Mouse (Mus musculus): Measurements from ENCODE around the gene Fhl5.
"Not testable (repeated sequence)": the region's sequence is repeated elsewhere in the genome, so short reads cannot be mapped to it uniquely, and the experiment has no call there.

Fhl5 gene

DNA sequence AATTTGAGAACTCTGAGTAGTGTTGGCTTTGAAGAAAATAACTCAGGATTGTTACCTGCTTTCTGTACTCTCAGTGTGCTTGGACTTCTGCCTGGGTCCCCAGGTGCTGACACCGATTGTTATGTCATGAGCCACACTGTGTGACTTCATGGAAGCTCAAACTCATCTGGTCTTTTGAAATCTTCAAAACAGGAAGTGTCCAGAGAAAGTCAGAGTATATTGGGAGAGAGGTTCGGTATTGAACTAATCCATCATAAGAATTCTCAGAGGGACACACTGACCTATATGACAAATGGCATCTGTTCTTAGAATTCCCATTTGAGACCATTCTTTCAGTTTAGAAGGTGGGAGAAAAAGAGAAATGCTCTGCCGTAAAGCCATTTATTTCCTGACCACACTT, at the start of gene Fhl5:
Gene Fhl5, minus strand, starts transcription at position 101 of the 400 bp plus-strand sequence.
- no peak for DNase-seq (ENCODE audit: low spot score in 2 of 2)

- DNase-seq (ENCODE audit: low spot score in 2 of 2): not testable (repeated sequence)
These were observed 42.3 kb upstream of the Fhl5 start for GRCm38 (mm10) chr4:25285002-25285401.

DNA sequence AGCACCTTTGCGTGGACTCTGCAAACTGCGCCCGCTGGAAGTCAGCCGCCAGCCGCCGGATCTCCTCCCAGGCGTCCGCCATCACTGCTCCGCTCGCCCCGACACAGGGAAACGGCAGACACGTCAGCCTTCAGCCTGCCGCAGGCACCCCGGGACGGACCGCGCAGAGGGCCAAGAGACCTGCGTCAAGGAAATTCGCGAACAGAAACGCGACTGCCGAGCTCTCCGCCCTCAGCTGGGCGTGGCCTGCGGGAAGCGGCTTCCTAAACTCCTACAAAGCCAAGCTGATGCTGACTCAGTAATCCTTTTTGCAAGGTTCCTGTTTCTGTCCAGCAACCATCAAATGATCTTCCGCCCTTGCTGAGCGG, 39.0 kb upstream of the Fhl5 start, which contains the start of gene Ufl1:
Gene Ufl1, minus strand, starts transcription at position 151 of the 368 bp plus-strand sequence.
- DNase-seq (ENCODE audit: low spot score in 2 of 2): peak; percentile 97 to 98

- no peak for DNase-seq (ENCODE audit: low spot score in 2 of 2)
These were observed 38.4 kb upstream of the Fhl5 start for GRCm38 (mm10) chr4:25280938-25281670.

DNA sequence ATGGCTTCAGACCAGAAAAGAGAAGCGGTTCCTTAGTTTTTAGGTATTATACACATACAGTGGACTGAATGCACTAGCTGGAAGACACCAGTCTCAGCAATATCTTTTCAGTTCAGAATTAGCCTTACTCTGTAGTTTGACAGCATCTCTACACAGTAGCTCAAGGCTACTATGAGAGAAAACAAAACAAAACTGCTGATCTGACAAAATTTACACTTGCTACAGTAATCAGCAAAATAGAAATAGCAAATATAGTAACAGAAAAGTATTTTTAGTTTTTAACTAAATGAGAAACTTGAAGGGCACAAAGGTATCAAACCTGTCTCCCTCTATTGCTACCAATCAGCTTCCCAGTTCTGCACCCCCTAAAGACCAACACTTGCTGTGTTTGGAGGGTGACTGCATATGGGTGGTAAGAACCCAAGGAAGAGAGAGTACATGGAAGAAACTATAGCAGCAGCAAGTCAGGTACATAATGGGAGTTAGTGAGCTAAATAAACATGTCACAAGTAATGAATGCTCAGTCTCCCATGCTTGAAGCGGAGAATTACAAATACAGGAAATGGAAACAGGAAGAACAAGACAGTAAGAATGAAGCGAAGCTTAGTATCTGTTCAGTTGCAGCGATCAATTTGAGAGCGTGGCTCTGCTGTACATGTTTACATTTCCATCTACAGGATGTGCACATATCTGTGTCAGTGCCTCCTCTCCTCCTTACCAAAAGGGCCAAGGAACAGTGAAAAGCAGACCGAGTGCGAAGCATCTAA, 30.4 kb upstream of the Fhl5 start:
- DNase-seq (ENCODE audit: low spot score in 2 of 2): no peak

DNA sequence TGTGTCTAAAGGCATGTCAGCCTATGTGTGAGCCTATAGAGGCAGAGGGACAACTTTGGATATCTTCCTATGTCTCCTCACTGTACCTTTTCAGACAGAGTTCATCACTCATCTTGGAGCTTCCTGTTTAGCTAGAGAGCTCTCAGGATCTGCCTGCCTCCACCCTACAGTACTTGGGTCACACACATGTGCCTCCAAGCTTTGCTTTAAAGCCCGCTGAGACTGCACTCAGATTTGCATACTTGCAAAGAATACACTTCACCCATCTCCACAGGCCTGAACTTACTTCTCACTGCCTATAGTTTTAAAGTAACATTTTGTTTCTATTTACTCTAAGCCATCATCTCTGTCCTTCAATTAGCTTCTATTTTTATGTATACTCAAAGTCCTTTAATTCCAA, 29.2 kb upstream of the Fhl5 start:
- DNase-seq (ENCODE audit: low spot score in 2 of 2): no peak

DNA sequence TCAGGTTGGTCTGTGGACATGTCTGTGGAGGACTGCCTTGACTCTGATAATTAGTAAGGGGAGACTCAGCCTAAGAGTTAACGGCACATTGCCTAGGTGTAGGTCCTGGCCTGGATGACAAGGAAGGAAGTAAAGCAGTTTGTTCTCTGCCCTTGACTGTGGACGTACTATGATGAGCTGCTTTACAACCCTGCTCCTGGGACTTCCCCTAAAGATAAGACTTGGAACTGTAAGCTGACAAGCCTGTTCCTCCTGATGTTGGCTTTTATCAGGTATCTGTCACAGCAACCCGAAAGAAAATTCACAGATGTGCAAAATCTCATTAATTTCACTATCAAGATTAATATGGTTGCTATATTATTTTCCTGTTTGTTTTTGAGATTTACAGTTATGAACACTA, 24.5 kb upstream of the Fhl5 start:
- no peak for DNase-seq (ENCODE audit: low spot score in 2 of 2)

GRCm38 (mm10) chr4:25257822-25258398, 15.2 kb upstream of the Fhl5 start:
- no peak for DNase-seq (ENCODE audit: low spot score in 2 of 2)

GRCm38 (mm10) chr4:25235663-25236062, 7.0 kb downstream of the Fhl5 start:
- not testable (repeated sequence) for DNase-seq (ENCODE audit: low spot score in 2 of 2)

DNA sequence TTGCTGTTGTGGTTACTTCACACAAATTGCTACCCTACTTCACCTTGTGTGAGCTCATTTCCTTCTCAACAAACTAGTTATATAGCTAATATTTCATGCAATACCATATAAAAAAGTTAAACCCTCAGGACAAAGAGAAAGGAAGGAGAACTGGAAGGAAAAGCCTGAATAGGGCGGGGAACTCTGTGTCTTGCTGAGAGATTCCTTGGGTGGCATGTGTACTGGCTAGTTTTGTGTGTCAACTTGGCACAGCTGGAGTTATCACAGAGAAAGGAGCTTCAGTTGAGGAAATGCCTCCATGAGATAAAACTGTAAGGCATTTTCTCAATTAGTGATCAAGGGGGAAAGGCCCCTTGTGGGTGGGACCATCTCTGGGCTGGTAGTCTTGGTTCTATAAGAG, 8.9 kb downstream of the Fhl5 start:
- not testable (repeated sequence) for DNase-seq (ENCODE audit: low spot score in 2 of 2)

- DNase-seq (ENCODE audit: low spot score in 2 of 2): no peak
These were observed 10.1 kb downstream of the Fhl5 start for GRCm38 (mm10) chr4:25232546-25232945.

- no peak for DNase-seq (ENCODE audit: low spot score in 2 of 2)
These were observed 15.1 kb downstream of the Fhl5 start for GRCm38 (mm10) chr4:25227527-25227926.

DNA sequence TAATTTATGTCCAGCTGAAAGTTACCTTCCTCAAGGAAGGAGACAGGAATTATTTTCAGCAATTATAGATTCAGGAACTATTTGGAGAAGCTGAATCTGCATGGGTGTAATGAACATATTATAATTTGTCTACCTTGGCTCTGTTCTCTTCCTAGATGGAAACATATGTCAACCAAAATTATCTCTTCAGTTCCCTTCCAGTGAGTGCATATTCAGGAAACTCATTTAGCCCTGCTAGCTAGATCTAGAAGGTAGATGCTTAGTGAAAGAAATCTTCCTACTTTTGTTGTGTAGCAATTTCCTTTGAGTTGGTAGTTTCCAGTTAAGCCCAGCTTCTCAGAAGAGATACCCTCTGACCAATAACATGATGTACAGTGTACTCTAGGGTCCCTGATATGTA, 20.7 kb downstream of the Fhl5 start:
- DNase-seq (ENCODE audit: low spot score in 2 of 2): no peak

DNA sequence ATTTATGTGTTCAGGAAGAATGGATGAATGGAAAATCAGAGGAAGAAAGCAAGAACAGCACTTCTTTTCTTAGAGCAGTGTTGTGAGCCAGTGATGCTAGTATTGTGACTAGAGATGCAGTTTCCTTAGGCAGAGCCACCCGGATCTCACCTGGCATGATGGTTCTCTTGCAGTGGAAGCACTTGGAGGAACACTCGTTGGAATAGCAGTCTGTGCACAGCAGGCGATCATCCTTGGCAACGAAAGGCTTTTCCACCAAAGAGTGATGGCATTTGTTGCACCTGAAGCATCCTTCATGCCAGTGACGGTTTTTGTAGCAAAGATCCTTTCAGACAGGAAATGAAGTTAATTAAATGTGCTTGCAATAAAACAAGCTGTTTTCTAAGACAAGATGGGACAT, 29.2 kb downstream of the Fhl5 start:
- no peak for DNase-seq (ENCODE audit: low spot score in 2 of 2)

DNA sequence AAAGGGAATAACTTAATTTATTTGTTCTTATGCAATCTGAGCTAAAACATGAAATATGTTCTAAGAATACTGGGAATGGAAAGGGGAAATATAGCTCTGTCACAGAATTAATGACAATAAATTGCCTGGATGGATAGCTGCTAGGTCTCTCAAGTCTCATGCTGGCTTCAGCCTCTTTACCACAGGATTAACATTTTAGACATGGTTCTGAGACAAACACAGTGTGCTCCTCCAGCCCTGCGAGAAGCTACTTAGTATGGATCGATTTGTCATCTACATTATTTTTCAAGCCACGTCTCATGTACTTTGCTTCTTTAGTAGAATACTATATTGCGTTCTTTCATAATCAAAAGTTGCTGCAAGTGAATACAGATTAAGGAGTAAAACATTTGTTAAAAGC, 36.5 kb downstream of the Fhl5 start:
- no peak for DNase-seq (ENCODE audit: low spot score in 2 of 2)

DNA sequence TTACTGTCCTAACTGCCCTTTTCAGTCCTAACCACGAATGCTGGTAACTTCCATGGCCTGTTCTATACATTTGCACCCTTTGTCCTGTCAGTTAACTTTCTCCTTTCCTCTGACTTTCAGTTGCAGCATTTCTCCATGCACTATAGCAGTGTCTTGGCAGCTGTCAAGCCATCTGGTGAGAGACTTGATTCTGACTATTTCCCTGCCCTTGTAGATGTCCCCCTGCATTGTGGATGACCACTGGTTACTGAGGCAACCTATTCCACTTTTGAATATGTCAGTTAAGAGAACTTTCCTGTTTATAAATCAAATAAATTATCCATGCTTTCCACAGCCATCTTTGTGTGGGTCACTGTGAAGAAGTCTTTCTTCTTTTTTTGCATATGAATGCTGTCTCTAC, 45.4 kb downstream of the Fhl5 start:
- DNase-seq (ENCODE audit: low spot score in 2 of 2): no peak

- DNase-seq (ENCODE audit: low spot score in 2 of 2): peak; percentile 36 to 54
These were observed 63.0 kb downstream of the Fhl5 start for GRCm38 (mm10) chr4:25179617-25180208.

Measured in right cerebral cortex, postnatal 10 days (tissue).